Mouse (Mus musculus) thymus, adult 2 months (tissue): ENCODE data around the gene H2-Ab1.

Experiments used
- CTCF ChIP-seq: fragments of 200-500 bp; IDR thresholded peaks from 2 replicates; pipeline ENCODE4 v1.5.1; 2012; ENCODE audit warnings: mild to moderate bottlenecking, control low read depth, low read length, moderate library complexity, borderline replicate concordance; ENCODE audit not compliant: control insufficient read depth, poor library complexity, insufficient read depth; ENCODE audit errors: extremely low read depth
- POLR2A ChIP-seq: fragments of 200-500 bp; IDR thresholded peaks from 2 replicates; pipeline ENCODE4 v1.6.1; 2012; ENCODE audit warnings: mild to moderate bottlenecking, low read length, control low read depth, moderate library complexity; ENCODE audit not compliant: control insufficient read depth, poor library complexity, insufficient read depth; ENCODE audit errors: extremely low read depth

GRCm38 (mm10) chr17:34305380-34306030 lies 48.0 kb downstream of the H2-Ab1 start, which contains the start of gene H2-Eb1:
- TF ChIP-seq POLR2A, result no peak
- no peak for TF ChIP-seq CTCF
